Mouse (Mus musculus): Measurements from ENCODE around the gene Galnt16. TPM values are rescaled to one million over a fixed set of nuclear protein-coding genes. Genes with fewer than 3 reads are reported as not detected.
A peak's percentile ranks its signal among the peaks of the same experiment; 100 is the strongest.

Galnt16 gene
- polyA plus RNA-seq (2016; fragmentation: Nextera tagmentation; extraction: Ambion mirVana): 0.28 and 0.48 TPM in 2 replicates

- 3% methylated on average over 14 of the region's 14 CpGs for WGBS (ENCODE audit: insufficient replicate concordance)
- H3K27me3 ChIP-seq (replicated peaks): peaks cover 94% of the 10 kb centered on the region
- 0 out of 2 replicates have a peak, but pooled peaks cover 6% of the 10 kb centered on the region for H3K4me1 ChIP-seq
- no peaks in the 10 kb centered on the region for H3K9me3 ChIP-seq (replicated peaks)
- H3K36me3 ChIP-seq: no peaks in the 10 kb centered on the region
- peak within 1 kb of the TSS; percentile 46 for H3K4me3 ChIP-seq
- H3K4me2 ChIP-seq: peak within 1 kb of the TSS; percentile 61
- ATAC-seq: no peak
- H3K27ac ChIP-seq: no peak within 1 kb of the TSS
- H3K9ac ChIP-seq: no peak within 1 kb of the TSS
These were observed at the start of gene Galnt16 for GRCm38 (mm10) chr12:80517977-80518376. TSS of gene Galnt16 (plus strand) at chr12:80518277.

DNA sequence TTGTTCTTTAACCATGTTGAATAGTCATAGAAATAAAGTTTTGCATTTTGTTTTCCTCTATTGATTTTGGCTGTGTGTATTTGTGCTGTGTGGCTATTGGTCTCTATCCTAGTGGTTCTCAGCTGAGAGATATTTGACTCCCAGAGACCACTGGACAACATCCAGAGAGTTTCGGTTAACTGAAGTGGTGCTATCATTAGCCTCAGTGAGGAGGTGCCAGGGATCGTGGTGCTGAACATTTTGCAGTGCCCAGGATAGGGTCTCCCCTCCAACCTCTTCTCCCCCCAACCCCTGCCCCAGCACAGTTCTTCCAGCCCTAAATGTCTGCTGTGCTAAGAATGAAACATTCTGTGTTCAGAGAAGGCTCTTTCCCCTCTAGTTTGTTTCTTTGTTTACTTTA lies 47.9 kb upstream of the Galnt16 start:
- Histone ChIP-seq H3K9me3 (replicated peaks) (no peaks in the 10 kb centered on the region), H3K9ac (no peak overlapping the region), H3K27me3 (replicated peaks) (no peaks in the 10 kb centered on the region), H3K27ac (no peak overlapping the region), H3K4me2 (no peak overlapping the region), H3K36me3 (no peaks in the 10 kb centered on the region), H3K4me1 (peaks cover 14% of the 10 kb centered on the region), H3K4me3 (no peak overlapping the region)
- no peak for ATAC-seq
- 68% methylated on average over 2 of the region's 2 CpGs for WGBS (ENCODE audit: insufficient replicate concordance)

DNA sequence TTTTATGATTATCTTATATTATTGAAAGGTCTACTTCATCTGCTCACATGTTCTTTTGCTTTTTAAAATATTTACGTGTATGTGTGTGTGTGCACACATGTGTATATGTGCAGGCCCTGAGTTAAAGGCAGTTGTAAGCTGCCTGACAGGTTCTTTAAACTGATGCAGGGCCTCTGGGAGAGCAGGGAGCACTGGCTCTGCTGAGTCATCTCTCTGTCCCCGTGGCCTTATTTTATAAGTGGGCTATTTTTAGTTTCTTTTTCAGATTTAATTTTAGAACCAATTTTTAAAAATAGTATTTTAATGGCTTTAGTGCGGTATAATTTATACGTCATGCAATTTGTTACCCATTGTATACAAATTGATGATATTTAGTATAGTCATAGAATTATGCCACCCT lies 46.2 kb upstream of the Galnt16 start:
- no peaks in the 10 kb centered on the region; the same call in 1 of the 2 replicates for H3K36me3 ChIP-seq
- no peaks in the 10 kb centered on the region for H3K27me3 ChIP-seq (replicated peaks)
- H3K4me2 ChIP-seq: no peak overlapping the region
- no peak overlapping the region for H3K27ac ChIP-seq
- 63% methylated on average over 4 of the region's 4 CpGs for WGBS (ENCODE audit: insufficient replicate concordance)
- H3K4me3 ChIP-seq: no peak overlapping the region
- ATAC-seq: no peak
- H3K9me3 ChIP-seq (replicated peaks): no peaks in the 10 kb centered on the region
- peaks cover 14% of the 10 kb centered on the region for H3K4me1 ChIP-seq
- no peak overlapping the region for H3K9ac ChIP-seq

GRCm38 (mm10) chr12:80473731-80474130 lies 44.3 kb upstream of the Galnt16 start:
- Histone ChIP-seq H3K4me3 (no peak overlapping the region), H3K9me3 (replicated peaks) (no peaks in the 10 kb centered on the region), H3K27me3 (replicated peaks) (no peaks in the 10 kb centered on the region), H3K4me1 (peaks cover 14% of the 10 kb centered on the region), H3K4me2 (no peak overlapping the region), H3K36me3 (no peaks in the 10 kb centered on the region; the same call in 1 of the 2 replicates), H3K27ac (no peak overlapping the region), H3K9ac (no peak overlapping the region)
- no peak for ATAC-seq
- 50% methylated on average over 3 of the region's 3 CpGs for WGBS (ENCODE audit: insufficient replicate concordance)

- 81% methylated on average over 3 of the region's 3 CpGs for WGBS (ENCODE audit: insufficient replicate concordance)
These were observed 38.1 kb upstream of the Galnt16 start for GRCm38 (mm10) chr12:80479986-80480385.

GRCm38 (mm10) chr12:80483397-80483796 lies 34.7 kb upstream of the Galnt16 start:
- H3K4me3 ChIP-seq: no peak overlapping the region
- peaks cover 16% of the 10 kb centered on the region for H3K36me3 ChIP-seq
- 61% methylated on average over 3 of the region's 3 CpGs for WGBS (ENCODE audit: insufficient replicate concordance)
- no peak overlapping the region for H3K9ac ChIP-seq
- H3K9me3 ChIP-seq (replicated peaks): no peaks in the 10 kb centered on the region
- no peak for ATAC-seq
- peaks cover 7% of the 10 kb centered on the region for H3K4me1 ChIP-seq
- H3K4me2 ChIP-seq: no peak overlapping the region
- H3K27ac ChIP-seq: no peak overlapping the region
- H3K27me3 ChIP-seq (replicated peaks): no peaks in the 10 kb centered on the region

More at GRCm38 (mm10) chr12:80479986-80480385, 38.1 kb upstream of the Galnt16 start:
- Histone ChIP-seq H3K9ac (no peak overlapping the region), H3K4me2 (no peak overlapping the region), H3K36me3 (peaks cover 13% of the 10 kb centered on the region), H3K4me1 (no peaks in the 10 kb centered on the region), H3K4me3 (no peak overlapping the region), H3K27ac (no peak overlapping the region), H3K9me3 (replicated peaks) (no peaks in the 10 kb centered on the region), H3K27me3 (replicated peaks) (no peaks in the 10 kb centered on the region)
- ATAC-seq: no peak

DNA sequence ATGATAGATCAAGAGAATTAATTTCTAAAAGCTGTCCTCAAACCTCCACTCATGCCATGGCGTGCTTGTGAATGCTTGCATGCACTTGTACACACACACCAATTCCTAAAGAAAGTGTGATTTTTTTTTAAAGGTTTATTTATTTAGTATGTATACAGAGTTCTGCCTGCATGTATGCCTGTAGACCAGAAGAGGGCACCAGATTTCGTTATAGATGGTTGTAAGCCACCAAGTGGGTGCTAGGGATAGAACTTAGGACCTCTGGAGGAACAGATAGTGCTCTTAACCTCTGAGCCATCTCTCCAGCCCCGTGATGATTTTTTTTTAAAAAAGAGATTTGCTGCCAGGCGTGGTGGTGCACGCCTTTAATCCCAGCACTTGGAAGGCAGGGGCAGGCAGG lies 24.8 kb upstream of the Galnt16 start:
- Histone ChIP-seq H3K4me2 (no peak overlapping the region), H3K27me3 (replicated peaks) (no peaks in the 10 kb centered on the region), H3K36me3 (peaks cover 39% of the 10 kb centered on the region), H3K27ac (no peak overlapping the region), H3K9ac (no peak overlapping the region), H3K4me3 (no peak overlapping the region), H3K4me1 (no peaks in the 10 kb centered on the region), H3K9me3 (replicated peaks) (no peaks in the 10 kb centered on the region)
- 84% methylated on average over 5 of the region's 5 CpGs for WGBS (ENCODE audit: insufficient replicate concordance)
- no peak for ATAC-seq

DNA sequence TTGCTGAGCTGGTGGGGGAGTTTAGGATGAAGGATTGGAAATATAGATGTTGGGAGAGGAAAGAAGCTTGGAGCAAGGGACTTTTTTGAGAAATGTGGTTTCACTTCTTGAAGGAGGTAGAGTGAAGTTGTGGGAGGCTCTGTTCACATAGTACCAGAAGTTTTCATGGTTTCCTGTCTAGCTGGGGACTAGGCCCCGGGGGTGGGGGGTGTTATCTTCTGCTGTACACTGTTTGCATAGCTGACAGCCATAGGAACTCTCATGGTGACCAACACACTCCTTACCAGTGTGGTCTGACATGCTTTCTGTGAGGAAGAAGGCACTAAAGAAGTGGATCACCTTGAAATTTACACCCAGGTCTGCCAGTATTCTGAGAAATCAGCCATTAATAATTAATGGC lies 22.4 kb upstream of the Galnt16 start:
- H3K4me3 ChIP-seq: no peak overlapping the region
- peaks cover 25% of the 10 kb centered on the region for H3K36me3 ChIP-seq
- H3K4me1 ChIP-seq: no peaks in the 10 kb centered on the region
- no peaks in the 10 kb centered on the region for H3K27me3 ChIP-seq (replicated peaks)
- ATAC-seq: no peak
- H3K27ac ChIP-seq: no peak overlapping the region
- no peak overlapping the region for H3K4me2 ChIP-seq
- H3K9me3 ChIP-seq (replicated peaks): no peaks in the 10 kb centered on the region
- no peak overlapping the region for H3K9ac ChIP-seq
- 27% methylated on average over 1 of the region's 1 CpGs for WGBS (ENCODE audit: insufficient replicate concordance)

GRCm38 (mm10) chr12:80498356-80498755 lies 19.7 kb upstream of the Galnt16 start:
- H3K4me3 ChIP-seq: no peak overlapping the region
- H3K4me2 ChIP-seq: no peak overlapping the region
- H3K36me3 ChIP-seq: peaks cover 4% of the 10 kb centered on the region
- H3K9me3 ChIP-seq (replicated peaks): no peaks in the 10 kb centered on the region
- H3K4me1 ChIP-seq: no peaks in the 10 kb centered on the region
- H3K9ac ChIP-seq: no peak overlapping the region
- no peak overlapping the region for H3K27ac ChIP-seq
- 62% methylated on average over 4 of the region's 4 CpGs for WGBS (ENCODE audit: insufficient replicate concordance)
- H3K27me3 ChIP-seq (replicated peaks): no peaks in the 10 kb centered on the region
- no peak for ATAC-seq

- ATAC-seq: no peak
- Histone ChIP-seq H3K36me3 (no peaks in the 10 kb centered on the region), H3K4me1 (no peaks in the 10 kb centered on the region), H3K9ac (no peak overlapping the region), H3K4me3 (no peak overlapping the region), H3K27me3 (replicated peaks) (no peaks in the 10 kb centered on the region), H3K9me3 (replicated peaks) (no peaks in the 10 kb centered on the region), H3K4me2 (no peak overlapping the region), H3K27ac (no peak overlapping the region)
- 35% methylated on average over 1 of the region's 1 CpGs for WGBS (ENCODE audit: insufficient replicate concordance)
These were observed 17.6 kb upstream of the Galnt16 start for GRCm38 (mm10) chr12:80500506-80500905.

DNA sequence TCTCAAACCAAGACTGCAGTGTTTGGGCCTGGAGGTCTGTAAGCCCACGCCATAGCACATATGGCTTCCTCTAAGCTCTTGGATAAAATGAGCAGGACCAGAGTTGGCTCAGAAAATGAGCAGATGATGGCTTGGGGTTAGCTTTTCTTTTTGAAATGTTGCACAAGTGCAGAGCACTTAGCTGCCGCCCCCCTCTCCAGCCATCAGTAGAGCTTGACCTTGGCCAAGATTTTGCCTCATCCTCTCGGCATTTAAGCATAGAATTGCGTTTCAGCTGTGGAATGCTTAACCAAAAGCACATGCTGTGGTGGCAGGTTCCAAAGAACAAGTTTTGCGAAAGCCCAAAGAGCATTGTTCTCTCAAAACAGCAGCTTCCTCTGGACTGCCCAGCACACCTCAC lies 13.4 kb upstream of the Galnt16 start:
- Histone ChIP-seq H3K4me1 (no peaks in the 10 kb centered on the region), H3K4me2 (no peak overlapping the region), H3K27ac (no peak overlapping the region), H3K9me3 (replicated peaks) (no peaks in the 10 kb centered on the region), H3K4me3 (no peak overlapping the region), H3K27me3 (replicated peaks) (peaks cover 5% of the 10 kb centered on the region; the same call in 1 of the 2 replicates), H3K36me3 (no peaks in the 10 kb centered on the region), H3K9ac (no peak overlapping the region)
- ATAC-seq: no peak
- WGBS (ENCODE audit: insufficient replicate concordance): 65% methylated on average over 5 of the region's 5 CpGs

GRCm38 (mm10) chr12:80507041-80507745 lies 10.9 kb upstream of the Galnt16 start:
- Histone ChIP-seq H3K4me3 (no peak overlapping the region), H3K27ac (no peak overlapping the region), H3K4me1 (no peaks in the 10 kb centered on the region), H3K9me3 (replicated peaks) (no peaks in the 10 kb centered on the region), H3K9ac (no peak overlapping the region), H3K27me3 (replicated peaks) (peaks cover 10% of the 10 kb centered on the region; the same call in 1 of the 2 replicates), H3K36me3 (no peaks in the 10 kb centered on the region), H3K4me2 (no peak overlapping the region)
- ATAC-seq: no peak
- WGBS (ENCODE audit: insufficient replicate concordance): 49% methylated on average over 14 of the region's 14 CpGs

DNA sequence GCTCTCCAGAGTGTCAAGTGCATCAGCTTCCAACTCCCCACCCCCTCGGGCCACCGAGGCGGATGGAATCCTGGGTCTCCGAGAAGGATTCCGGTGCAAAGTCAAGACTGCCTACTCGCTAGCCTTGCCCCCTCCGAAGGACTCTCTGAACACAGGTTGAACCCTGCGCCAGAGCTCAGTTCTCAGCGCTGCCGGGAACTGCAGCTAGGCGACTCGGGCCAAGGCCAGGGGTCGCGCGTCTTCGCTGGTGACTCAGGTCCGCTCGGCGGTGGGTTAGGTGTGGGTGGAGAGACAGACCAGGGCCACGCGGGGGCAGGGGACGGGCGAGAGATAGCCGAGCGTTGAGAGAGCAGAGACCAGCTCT lies 298 bp downstream of the Galnt16 start:
- Histone ChIP-seq H3K9ac (no peak overlapping the region), H3K27ac (no peak overlapping the region), H3K4me2 (peak overlapping the region; percentile 61), H3K9me3 (replicated peaks) (no peaks in the 10 kb centered on the region), H3K27me3 (replicated peaks) (peaks cover 98% of the 10 kb centered on the region), H3K4me3 (peak overlapping the region; percentile 46), H3K36me3 (no peaks in the 10 kb centered on the region), H3K4me1 (0 out of 2 replicates have a peak, but pooled peaks cover 6% of the 10 kb centered on the region)
- WGBS (ENCODE audit: insufficient replicate concordance): under 1% methylated on average over 25 of the region's 25 CpGs
- ATAC-seq: no peak
